Mouse (Mus musculus): Measurements from ENCODE around the gene Synrg.

Synrg gene

DNA sequence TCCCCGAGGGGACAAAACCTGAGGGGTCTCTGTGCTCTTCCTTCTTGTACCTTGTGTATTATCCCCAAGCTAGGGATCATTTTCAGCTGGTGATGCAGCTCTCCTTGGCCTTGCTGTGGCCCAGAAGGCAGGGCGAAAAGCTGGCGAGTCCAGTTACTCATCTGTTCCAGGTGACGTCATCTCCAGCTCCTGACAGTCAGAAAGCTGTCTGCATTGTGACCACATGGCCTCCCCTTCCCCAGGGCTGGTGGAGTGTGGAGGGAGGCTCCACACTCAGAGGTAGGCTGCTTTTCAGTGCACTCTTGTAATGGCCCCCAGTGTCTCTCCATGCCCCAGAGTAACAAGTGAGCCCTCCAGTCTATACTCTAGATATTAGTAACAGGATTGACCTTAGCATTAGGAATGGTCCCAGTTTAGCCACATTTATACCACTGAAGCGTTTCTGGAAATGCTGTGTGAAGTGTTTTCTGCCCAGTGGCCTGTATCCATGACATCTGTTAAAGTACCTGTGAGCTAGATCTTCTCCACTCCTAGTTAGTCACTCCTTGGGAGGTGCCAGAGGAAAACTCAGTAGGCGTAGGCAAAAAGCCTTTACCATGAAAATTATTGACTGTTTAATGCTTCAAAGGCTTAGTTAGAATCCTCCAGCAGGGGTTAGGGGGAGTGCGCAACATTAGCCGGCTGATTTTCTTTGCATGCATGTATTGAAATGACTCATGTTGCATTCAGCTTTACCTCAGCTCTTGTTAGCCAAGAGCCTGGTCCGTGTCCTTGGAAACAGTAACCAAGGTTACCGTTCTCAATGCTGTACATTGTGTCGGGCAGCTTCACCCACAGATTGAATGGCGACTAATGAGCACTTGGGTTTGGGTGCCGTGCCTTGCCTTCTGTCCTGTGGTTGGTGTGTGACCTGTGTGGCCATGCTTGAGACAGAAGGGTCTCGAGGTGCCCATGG, 78.9 kb downstream of the Synrg start:
- peak; percentile 44 for DNase-seq (ENCODE audit: low read depth)

- DNase-seq (ENCODE audit: low read depth), result no peak
Observed at GRCm38 (mm10) chr11:84044988-84045387, 80.8 kb downstream of the Synrg start.

DNA sequence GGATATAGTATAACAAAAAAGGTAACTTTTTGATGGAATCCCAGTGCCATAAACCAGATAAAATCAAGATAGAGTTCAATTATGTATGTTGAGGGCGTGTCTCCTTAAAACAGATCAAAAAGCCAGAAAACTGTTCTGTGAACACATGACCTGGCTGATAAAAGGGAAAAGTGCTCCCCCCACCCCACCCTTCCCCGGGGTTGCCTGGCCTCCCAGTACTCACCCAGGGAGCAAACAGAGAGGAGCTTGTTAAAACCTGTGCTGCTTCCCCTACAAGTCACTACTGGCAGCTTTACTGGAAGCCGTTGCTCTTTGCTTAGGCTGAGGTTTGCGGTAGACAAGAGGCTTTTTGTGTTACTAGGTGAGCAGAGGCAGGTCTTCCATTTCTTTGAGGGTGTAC, 83.0 kb downstream of the Synrg start:
- DNase-seq (ENCODE audit: low read depth), result no peak

- DNase-seq (ENCODE audit: low read depth), result no peak
Observed at GRCm38 (mm10) chr11:84048411-84048810, 84.2 kb downstream of the Synrg start.

GRCm38 (mm10) chr11:84053055-84053454, 88.8 kb downstream of the Synrg start:
- no peak for DNase-seq (ENCODE audit: low read depth)

GRCm38 (mm10) chr11:84053524-84054163, 89.4 kb downstream of the Synrg start:
- DNase-seq (ENCODE audit: low read depth), result no peak

GRCm38 (mm10) chr11:84057418-84057817, 93.2 kb downstream of the Synrg start:
- DNase-seq (ENCODE audit: low read depth), result no peak

DNA sequence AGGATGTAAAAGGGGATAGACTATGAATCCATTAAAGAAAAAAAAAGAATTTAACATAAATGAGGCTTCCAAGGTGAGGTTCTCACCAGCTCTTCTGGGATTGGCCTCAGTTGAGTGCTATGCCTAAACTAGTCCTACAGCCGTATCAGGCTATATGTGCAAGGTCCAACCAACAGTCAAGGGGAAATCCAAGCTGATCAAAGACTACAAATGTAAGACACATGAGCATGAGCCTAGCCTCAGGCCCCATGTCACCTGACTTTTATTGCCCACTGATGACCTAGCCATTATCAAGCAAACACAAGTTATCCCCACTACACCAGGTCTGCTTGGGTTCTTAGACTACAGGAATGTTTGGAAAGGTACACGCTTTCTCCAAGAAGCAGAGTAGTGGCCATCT, 95.6 kb downstream of the Synrg start:
- no peak for DNase-seq (ENCODE audit: low read depth)

- no peak for DNase-seq (ENCODE audit: low read depth)
Observed at GRCm38 (mm10) chr11:84060635-84061034, 96.4 kb downstream of the Synrg start.

DNA sequence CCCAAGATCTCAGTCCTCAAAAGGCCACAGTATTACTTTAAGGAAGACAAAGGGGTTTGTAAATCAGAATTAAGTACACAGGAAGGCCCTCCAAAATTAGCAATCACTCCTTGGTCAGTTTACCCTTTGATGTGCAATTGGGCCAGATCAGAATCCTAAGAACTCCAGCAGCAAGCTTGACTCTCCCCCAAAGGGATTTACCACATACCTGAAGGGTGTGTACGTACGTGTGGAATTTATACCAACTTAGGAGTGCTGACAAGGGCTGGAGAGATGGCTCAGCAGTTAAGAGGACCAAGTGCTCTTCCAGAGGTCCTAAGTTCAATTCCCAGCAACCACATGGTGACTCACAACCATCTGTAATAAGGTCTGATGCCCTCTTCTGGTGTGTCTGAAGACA, 97.7 kb downstream of the Synrg start:
- no peak for DNase-seq (ENCODE audit: low read depth)

DNA sequence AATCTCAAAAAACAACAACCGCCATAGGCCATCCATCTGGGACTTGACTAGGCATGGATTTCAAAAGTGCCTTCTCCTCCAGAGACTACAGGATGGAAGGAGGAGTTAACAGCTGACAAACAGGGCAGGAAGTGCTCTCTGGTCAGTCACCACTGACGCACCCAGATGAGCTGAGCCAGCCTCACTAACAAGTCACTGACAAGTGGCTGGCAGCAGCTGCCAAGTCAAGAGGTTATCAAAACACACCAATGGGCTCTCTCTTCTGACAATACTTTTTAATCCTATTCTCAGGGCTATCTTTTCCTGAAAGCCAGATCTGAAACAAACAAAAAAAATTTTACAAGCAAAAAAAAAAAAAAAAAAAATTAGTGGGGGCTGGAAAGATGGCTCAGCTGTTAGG, 98.6 kb downstream of the Synrg start:
- DNase-seq (ENCODE audit: low read depth), result peak; percentile 13

DNA sequence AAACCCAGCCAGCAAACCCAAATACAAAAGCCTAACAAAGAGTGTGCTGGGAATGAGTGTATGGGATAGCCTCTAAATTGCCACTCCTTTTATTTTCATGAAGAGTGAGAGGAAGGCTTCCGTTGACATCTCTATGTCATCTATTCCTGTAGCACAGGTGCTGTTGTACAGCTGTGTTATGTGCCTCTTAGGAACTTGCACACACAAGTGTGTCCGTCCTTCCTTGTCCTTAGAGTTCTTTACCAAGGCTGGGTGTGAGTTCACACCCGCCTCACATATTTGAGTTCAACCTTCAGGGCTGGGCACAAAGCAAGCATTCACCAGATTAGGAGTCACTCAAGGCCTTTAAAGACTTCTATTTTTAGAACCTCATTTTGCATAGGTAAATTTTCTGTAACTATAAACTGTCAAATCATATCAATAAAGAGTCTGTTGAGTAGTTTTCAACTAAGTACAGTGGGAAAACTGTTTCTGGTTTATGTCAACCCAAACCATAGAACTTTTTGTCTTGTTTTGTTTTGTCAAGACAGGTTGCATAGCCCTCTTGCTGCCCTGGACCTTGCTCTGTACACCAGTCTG, 99.5 kb downstream of the Synrg start:
- no peak for DNase-seq (ENCODE audit: low read depth)

- DNase-seq (ENCODE audit: low read depth), result peak; percentile 67
Observed at GRCm38 (mm10) chr11:84066071-84066481, 101.8 kb downstream of the Synrg start.

DNA sequence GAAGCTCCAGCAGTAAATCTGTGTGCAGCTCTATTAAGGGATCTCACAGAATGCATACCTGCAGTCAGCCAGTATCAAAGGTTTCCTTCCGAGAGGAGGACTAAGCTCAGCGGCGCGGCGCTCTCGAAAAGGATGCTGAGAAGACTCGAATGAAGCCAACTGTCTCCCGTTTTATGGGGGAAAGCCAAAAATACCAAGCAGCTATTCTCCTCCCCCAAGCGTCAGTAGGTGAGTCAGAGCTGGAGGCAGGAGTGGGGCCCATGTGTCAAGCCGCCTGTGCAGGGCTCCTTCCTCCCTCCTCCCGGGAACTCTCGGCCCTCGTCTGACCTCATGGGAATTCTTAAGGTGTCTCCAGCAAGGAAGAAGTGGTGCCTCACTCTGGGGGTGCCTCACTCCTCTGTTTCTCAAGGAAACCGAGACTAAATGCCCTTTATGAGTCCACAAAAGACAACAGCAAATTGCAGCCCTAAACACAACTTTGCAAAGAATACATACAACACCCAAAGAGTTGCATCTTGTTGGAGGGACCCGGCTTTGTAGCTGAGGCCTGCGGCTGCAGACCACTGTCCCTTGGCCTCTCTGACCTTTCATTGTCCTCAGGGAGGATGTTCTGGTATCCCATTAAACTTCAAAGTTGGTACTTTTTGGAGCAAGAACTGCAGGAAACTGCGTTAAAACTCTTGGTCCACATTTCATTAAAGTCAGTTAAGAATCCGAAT, 102.9 kb downstream of the Synrg start:
- DNase-seq (ENCODE audit: low read depth), result peak; percentile 75

GRCm38 (mm10) chr11:84067720-84068190, 103.5 kb downstream of the Synrg start:
- peak; percentile 68 for DNase-seq (ENCODE audit: low read depth)

DNA sequence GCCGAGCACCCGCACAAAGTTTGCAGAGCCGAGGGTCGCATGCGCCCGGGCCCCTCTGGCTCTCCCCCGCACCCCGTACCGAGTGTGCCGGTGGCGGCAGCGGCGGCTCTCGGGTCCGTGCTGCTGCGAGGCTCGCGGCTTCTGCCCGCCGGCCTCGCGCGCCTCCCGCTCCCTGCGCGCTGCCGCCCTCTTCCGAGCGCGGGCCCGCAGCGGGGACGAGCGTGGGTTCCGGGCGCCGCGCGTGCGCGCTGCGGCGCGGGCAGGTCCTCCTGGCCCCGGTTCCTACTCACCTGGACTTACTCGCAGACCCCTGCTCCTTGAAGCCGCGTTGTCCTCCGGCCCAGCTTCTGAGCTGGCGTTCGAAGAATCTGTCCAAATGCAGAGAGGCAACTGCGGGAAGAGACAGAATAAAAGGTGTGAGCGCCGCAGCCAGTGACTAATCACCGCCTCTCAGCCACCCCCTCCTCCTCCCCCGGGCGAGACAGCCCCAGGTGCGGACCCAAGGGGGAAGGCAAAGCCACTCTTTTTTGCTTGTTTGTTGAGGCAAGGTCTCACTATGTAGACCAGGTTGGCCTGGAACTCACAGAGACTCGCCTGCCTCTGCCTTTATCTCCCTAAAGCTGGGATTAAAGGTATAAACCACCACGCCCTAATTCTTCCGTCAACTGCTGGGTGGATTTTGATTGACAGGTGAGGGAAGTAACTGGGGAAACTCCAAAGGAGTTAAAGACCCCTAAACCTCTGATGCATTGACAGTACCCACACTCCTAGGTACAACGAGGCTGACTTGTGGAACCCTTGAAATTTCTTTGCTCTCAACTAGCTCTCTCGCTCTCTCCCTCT, 104.2 kb downstream of the Synrg start:
- peak; percentile 80 for DNase-seq (ENCODE audit: low read depth)

- peak; percentile 59 for DNase-seq (ENCODE audit: low read depth)
Observed at GRCm38 (mm10) chr11:84069034-84069370, 104.8 kb downstream of the Synrg start, which contains the start of gene Dusp14. TSS of gene Dusp14 (minus strand) at chr11:84069261.

DNA sequence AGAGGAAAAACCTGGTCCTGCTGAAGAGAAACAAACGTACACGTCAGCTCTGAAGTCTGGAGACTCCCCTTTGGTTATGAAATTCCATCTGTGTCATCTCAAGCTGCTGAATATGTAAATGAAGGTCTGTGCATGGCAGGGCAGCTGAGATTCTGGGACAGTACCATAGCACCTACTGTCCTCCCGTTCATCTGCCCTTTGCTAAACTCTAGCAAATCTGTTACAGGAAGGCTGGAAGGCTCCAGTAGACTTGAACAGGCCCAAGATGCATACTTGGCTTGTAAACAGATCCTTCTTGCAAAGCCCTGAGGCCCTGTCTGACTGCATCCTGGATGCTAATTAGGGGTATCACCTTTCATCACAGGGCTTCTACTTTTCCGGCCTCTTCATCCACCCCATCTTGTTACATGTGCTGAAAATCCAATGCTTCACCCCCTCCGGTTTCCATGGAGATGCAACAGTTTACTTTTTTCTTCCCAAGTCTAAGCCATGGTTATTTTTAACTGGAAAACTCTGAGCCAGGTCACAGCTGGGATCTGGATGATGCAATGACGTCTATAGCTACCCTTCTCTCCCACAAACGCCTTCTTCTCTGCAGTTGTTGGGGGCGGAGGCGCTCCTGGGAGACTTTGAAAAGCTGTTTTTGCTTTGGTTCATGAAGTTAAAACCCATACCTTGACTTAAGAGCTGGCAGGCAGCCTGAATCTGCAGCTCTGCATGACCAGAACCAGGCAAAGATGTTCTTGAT, 108.8 kb downstream of the Synrg start:
- DNase-seq (ENCODE audit: low read depth), result peak; percentile 32

GRCm38 (mm10) chr11:84073816-84074764, 109.9 kb downstream of the Synrg start:
- no peak for DNase-seq (ENCODE audit: low read depth)
